Mouse (Mus musculus) heart, embryonic 15.5 days (tissue): ENCODE data around the gene Slc25a3. TPM values are rescaled to one million over a fixed set of nuclear protein-coding genes. Genes with fewer than 3 reads are reported as not detected.
A peak's percentile ranks its signal among the peaks of the same experiment; 100 is the strongest.

Experiments used
- ATAC-seq: fragments of 200-750 bp; cut with Nextera tagmentation; replicated peaks from 2 replicates; pipeline ENCODE4 v1.8.0; 2017; ENCODE audit warnings: low read depth, moderate TSS enrichment; ENCODE audit not compliant: insufficient number of reproducible peaks, insufficient read depth, low FRiP score
- H3K27ac ChIP-seq: fragments of 300-500 bp; sonication (generic); 2 replicates; pipeline ENCODE4 v1.5.1; 2015; ENCODE audit warnings: mild to moderate bottlenecking, inconsistent platforms
- H3K27me3 ChIP-seq: fragments of 300-500 bp; sonication (generic); 2 replicates; pipeline ENCODE4 v1.6.1; 2015; ENCODE audit warnings: inconsistent platforms
- H3K36me3 ChIP-seq: fragments of 300-500 bp; sonication (generic); 2 replicates; pipeline ENCODE4 v1.6.1; 2015; ENCODE audit warnings: mild to moderate bottlenecking, inconsistent platforms
- H3K4me1 ChIP-seq: fragments of 300-500 bp; sonication (generic); replicated peaks from 2 replicates; pipeline ENCODE4 v1.6.1; 2015; ENCODE audit warnings: inconsistent platforms
- H3K4me2 ChIP-seq: fragments of 300-500 bp; sonication (generic); 2 replicates; pipeline ENCODE4 v1.6.1; 2015; ENCODE audit warnings: inconsistent platforms, mild to moderate bottlenecking, moderate library complexity
- H3K4me3 ChIP-seq: fragments of 300-500 bp; sonication (generic); 2 replicates; pipeline ENCODE4 v1.5.1; 2015; ENCODE audit warnings: mild to moderate bottlenecking, inconsistent platforms
- H3K9ac ChIP-seq: fragments of 300-500 bp; sonication (generic); 2 replicates; pipeline ENCODE4 v1.6.1; 2015; ENCODE audit warnings: mild to moderate bottlenecking, inconsistent platforms
- H3K9me3 ChIP-seq: fragments of 300-500 bp; sonication (generic); replicated peaks from 2 replicates; pipeline ENCODE4 v1.6.1; 2016; ENCODE audit warnings: inconsistent platforms
- WGBS: fragments of 180-500 bp; shearing (Covaris S2); methylation state at CpG from one replicate; pipeline ENCODE4 v1.1.7; 2015; ENCODE audit warnings: mixed read lengths; 5-methylcytosine and 5-hydroxymethylcytosine counted together
- polyA plus RNA-seq: library from polyadenylated mRNA; unstranded; fragments of >200 nt; fragmentation: Nextera tagmentation; extraction: Ambion mirVana; gene quantifications from 2 replicates; pipeline ENCODE4 v1.2.1, GENCODE M21; 2015

Slc25a3 gene
- polyA plus RNA-seq, 1 experiment from 2014 or later = 1,036 TPM

GRCm38 (mm10) chr10:91164491-91164890 lies 40.6 kb upstream of the Slc25a3 start:
- no peak for ATAC-seq
- H3K36me3 ChIP-seq = peaks cover 57% of the 10 kb centered on the region
- no peak overlapping the region for H3K4me2 ChIP-seq
- no peaks in the 10 kb centered on the region for H3K9me3 ChIP-seq
- WGBS = 76% methylated on average over 3 of the region's 3 CpGs
- no peak overlapping the region for H3K27ac ChIP-seq
- H3K27me3 ChIP-seq = no peaks in the 10 kb centered on the region
- no peak overlapping the region for H3K4me3 ChIP-seq
- H3K4me1 ChIP-seq = peaks cover 38% of the 10 kb centered on the region
- H3K9ac ChIP-seq = no peak overlapping the region

GRCm38 (mm10) chr10:91162511-91163163 lies 38.8 kb upstream of the Slc25a3 start:
- no peak for ATAC-seq
- Histone ChIP-seq H3K4me1 (peaks cover 25% of the 10 kb centered on the region), H3K9ac (no peak overlapping the region), H3K27ac (no peak overlapping the region), H3K4me3 (no peak overlapping the region), H3K9me3 (no peaks in the 10 kb centered on the region), H3K36me3 (peaks cover 73% of the 10 kb centered on the region), H3K27me3 (no peaks in the 10 kb centered on the region), H3K4me2 (no peak overlapping the region)
- WGBS = 83% methylated on average over 15 of the region's 15 CpGs

DNA sequence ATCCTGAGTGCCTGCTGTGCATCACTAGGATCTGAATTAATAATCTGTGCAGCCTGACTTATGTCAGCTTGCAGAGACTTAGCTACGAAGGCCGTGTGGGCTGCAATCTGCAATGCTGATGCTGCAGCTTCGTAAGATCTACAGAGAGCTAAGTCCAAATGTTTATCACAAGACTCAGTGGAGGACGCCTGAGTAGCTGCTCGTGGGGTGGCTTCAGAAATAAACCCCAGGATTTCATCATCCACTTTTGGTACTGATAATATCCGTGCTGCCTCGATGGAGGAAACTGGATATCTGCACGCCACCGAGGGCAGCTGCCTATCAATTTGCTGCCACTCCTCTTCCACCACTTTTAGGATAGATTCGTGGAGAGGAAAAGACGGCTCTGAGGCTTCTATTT lies 38.2 kb upstream of the Slc25a3 start:
- Histone ChIP-seq H3K9ac (no peak overlapping the region), H3K27me3 (no peaks in the 10 kb centered on the region), H3K4me1 (peaks cover 20% of the 10 kb centered on the region), H3K27ac (no peak overlapping the region), H3K36me3 (peaks cover 77% of the 10 kb centered on the region), H3K4me3 (no peak overlapping the region), H3K4me2 (no peak overlapping the region), H3K9me3 (no peaks in the 10 kb centered on the region)
- no peak for ATAC-seq
- 57% methylated on average over 11 of the region's 11 CpGs for WGBS

DNA sequence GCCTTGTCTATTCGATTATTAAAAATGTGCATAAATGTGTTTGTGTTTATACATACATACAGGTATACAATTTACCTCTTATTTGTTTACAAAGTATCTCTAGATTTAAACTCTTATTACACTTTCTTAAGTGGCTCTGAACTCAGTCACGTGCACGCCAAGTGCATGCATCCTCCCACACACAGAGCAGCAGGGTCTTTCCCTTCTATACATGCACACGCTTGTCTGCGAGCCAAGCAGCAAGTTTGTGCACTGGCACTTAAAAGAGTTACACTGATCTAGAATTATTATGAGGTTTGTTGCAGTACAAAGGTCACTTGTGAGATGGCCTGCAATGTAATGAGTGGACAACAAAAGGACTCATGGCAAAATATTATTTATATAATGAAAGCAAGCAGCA lies 37.1 kb upstream of the Slc25a3 start:
- Histone ChIP-seq H3K4me3 (no peak overlapping the region), H3K4me2 (no peak overlapping the region), H3K36me3 (peaks cover 84% of the 10 kb centered on the region), H3K4me1 (peaks cover 11% of the 10 kb centered on the region), H3K9ac (no peak overlapping the region), H3K27ac (no peak overlapping the region), H3K9me3 (no peaks in the 10 kb centered on the region), H3K27me3 (no peaks in the 10 kb centered on the region)
- 87% methylated on average over 5 of the region's 5 CpGs for WGBS
- no peak for ATAC-seq

- Histone ChIP-seq H3K4me2 (no peak overlapping the region), H3K4me3 (no peak overlapping the region), H3K9ac (no peak overlapping the region), H3K4me1 (peaks cover 4% of the 10 kb centered on the region; the same call in 1 of the 2 replicates), H3K27ac (0 out of 2 replicates have a peak overlapping the region, but pooled peaks have one; percentile 37), H3K36me3 (peaks cover 75% of the 10 kb centered on the region), H3K9me3 (no peaks in the 10 kb centered on the region), H3K27me3 (no peaks in the 10 kb centered on the region)
- WGBS = 71% methylated on average over 8 of the region's 8 CpGs
- ATAC-seq = no peak
Observed at GRCm38 (mm10) chr10:91158442-91158841, 34.6 kb upstream of the Slc25a3 start.

DNA sequence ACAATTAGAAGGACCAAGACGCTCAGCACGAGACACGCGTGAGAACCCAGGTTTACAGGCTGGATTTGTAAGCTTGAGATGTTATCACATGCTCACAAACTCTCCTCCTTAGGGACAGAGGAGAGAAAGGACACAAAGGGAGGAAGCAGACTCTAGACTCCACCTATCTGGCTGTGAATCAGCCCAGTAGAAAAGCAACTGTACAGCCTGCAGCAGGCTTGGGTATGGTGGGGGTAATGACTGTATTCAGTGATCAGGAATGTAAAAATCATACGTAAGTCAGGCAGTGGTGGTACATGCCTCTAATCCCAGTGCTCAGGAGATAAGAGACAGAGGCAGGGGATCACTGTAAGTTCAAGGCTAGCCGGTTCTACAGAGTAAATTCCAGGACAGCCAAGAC lies 32.5 kb upstream of the Slc25a3 start:
- peaks cover 4% of the 10 kb centered on the region; the same call in 1 of the 2 replicates for H3K4me1 ChIP-seq
- H3K4me2 ChIP-seq = no peak overlapping the region
- 62% methylated on average over 6 of the region's 6 CpGs for WGBS
- H3K27me3 ChIP-seq = no peaks in the 10 kb centered on the region
- no peak overlapping the region for H3K9ac ChIP-seq
- peak overlapping the region; percentile 39 for H3K27ac ChIP-seq
- H3K4me3 ChIP-seq = no peak overlapping the region
- peak; percentile 79 for ATAC-seq
- H3K36me3 ChIP-seq = peaks cover 72% of the 10 kb centered on the region
- H3K9me3 ChIP-seq = no peaks in the 10 kb centered on the region

GRCm38 (mm10) chr10:91153894-91154503 lies 30.1 kb upstream of the Slc25a3 start:
- no peak for ATAC-seq
- no peak overlapping the region for H3K4me2 ChIP-seq

DNA sequence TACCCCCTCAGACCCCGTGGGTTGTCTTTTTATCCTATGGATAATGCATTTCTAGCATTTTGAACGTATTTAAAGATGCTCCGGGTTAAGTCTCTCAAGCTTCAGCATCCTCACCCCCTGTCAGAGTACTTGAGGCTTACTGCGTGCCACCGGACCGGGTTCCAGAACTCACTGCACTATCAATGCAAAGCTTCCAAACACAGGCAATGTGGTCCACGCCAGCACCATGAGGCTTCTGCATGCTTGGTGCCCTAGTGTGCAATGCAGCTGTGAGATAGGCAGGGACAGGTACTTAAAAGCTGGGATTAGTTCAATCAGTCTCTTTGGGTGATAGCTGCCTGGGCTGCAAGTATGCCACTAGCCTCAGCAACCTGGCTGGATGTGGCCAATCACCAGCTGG lies 21.6 kb upstream of the Slc25a3 start:
- no peak overlapping the region for H3K9ac ChIP-seq
- H3K4me2 ChIP-seq = no peak overlapping the region
- H3K4me1 ChIP-seq = no peaks in the 10 kb centered on the region
- ATAC-seq = 0 out of 2 replicates have a peak, but pooled peaks have one; percentile 27
- no peaks in the 10 kb centered on the region for H3K9me3 ChIP-seq
- no peak overlapping the region for H3K27ac ChIP-seq
- H3K36me3 ChIP-seq = peaks cover 53% of the 10 kb centered on the region
- H3K4me3 ChIP-seq = no peak overlapping the region
- no peaks in the 10 kb centered on the region for H3K27me3 ChIP-seq
- WGBS = 96% methylated on average over 7 of the region's 7 CpGs

More at GRCm38 (mm10) chr10:91153894-91154503, 30.1 kb upstream of the Slc25a3 start:
- peaks cover 76% of the 10 kb centered on the region for H3K36me3 ChIP-seq
- H3K4me3 ChIP-seq = no peak overlapping the region
- H3K9ac ChIP-seq = no peak overlapping the region
- peaks cover 4% of the 10 kb centered on the region; the same call in 1 of the 2 replicates for H3K4me1 ChIP-seq
- no peaks in the 10 kb centered on the region for H3K27me3 ChIP-seq
- 86% methylated on average over 10 of the region's 10 CpGs for WGBS
- H3K27ac ChIP-seq = no peak overlapping the region
- H3K9me3 ChIP-seq = no peaks in the 10 kb centered on the region

GRCm38 (mm10) chr10:91143313-91144230 lies 19.7 kb upstream of the Slc25a3 start:
- peaks cover 6% of the 10 kb centered on the region; the same call in 1 of the 2 replicates for H3K4me1 ChIP-seq
- H3K36me3 ChIP-seq = peaks cover 34% of the 10 kb centered on the region
- no peaks in the 10 kb centered on the region for H3K27me3 ChIP-seq
- H3K27ac ChIP-seq = no peak overlapping the region
- H3K4me2 ChIP-seq = no peak overlapping the region
- no peaks in the 10 kb centered on the region for H3K9me3 ChIP-seq
- H3K9ac ChIP-seq = no peak overlapping the region
- 61% methylated on average over 18 of the region's 18 CpGs for WGBS
- no peak overlapping the region for H3K4me3 ChIP-seq
- no peak for ATAC-seq

DNA sequence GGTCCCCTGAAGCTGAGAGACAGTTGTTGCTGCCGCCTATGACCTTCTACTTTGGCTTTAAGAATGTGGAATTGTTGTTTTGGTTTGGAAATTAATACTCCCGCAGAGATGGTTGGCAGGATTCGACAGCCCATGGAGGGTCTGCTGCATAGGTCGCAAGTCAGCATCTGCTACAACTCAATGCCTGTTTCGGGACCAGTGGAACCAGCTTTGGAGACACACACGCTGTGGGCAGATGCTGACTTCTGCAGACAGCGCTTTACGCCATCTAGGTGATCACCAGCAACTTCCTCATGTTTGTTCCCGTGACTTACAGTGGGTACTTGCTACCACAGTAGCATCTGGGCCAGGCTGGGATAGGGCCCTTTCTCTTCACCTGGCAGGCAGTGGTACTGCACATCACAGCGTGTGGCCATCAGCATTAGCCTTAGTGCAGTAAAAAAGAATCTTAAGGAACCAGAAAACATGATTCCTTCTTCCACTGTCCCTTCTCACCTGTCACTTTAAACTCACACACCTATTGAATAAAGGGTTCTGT lies 18.9 kb upstream of the Slc25a3 start:
- peaks cover 31% of the 10 kb centered on the region for H3K36me3 ChIP-seq
- no peak overlapping the region for H3K4me2 ChIP-seq
- H3K9ac ChIP-seq = no peak overlapping the region
- peaks cover 6% of the 10 kb centered on the region; the same call in 1 of the 2 replicates for H3K4me1 ChIP-seq
- H3K27me3 ChIP-seq = no peaks in the 10 kb centered on the region
- no peak overlapping the region for H3K4me3 ChIP-seq
- ATAC-seq = no peak
- H3K9me3 ChIP-seq = no peaks in the 10 kb centered on the region
- H3K27ac ChIP-seq = no peak overlapping the region
- 66% methylated on average over 10 of the region's 10 CpGs for WGBS

- no peak overlapping the region for H3K9ac ChIP-seq
- no peak overlapping the region for H3K4me3 ChIP-seq
- no peaks in the 10 kb centered on the region for H3K27me3 ChIP-seq
- H3K27ac ChIP-seq = no peak overlapping the region
- peaks cover 6% of the 10 kb centered on the region; the same call in 1 of the 2 replicates for H3K4me1 ChIP-seq
- peaks cover 21% of the 10 kb centered on the region for H3K36me3 ChIP-seq
- no peak overlapping the region for H3K4me2 ChIP-seq
- no peak for ATAC-seq
- no peaks in the 10 kb centered on the region for H3K9me3 ChIP-seq
- WGBS = 34% methylated on average over 2 of the region's 2 CpGs
Observed at GRCm38 (mm10) chr10:91141564-91141963, 17.7 kb upstream of the Slc25a3 start.
